Comparison of ENCODE assay signal across 8 mouse cellular contexts in genomic region chr5:143909417-143910400, GRCm38 (mm10). TPM values are rescaled to one million over a fixed set of nuclear protein-coding genes. Genes with fewer than 3 reads are reported as not detected.
DNase-seq lines count a peak whose midpoint lies in the region; ATAC-seq lines count a peak whose summit lies in the region.

Gene Aimp2, minus strand, starts transcription at chr5:143909847.
Gene Pms2, plus strand, starts transcription at chr5:143909964.

- peak; percentile 97 for DNase-seq in MEL-GATA-1-ER (ENCODE audit: extremely low read depth, low read depth)
- DNase-seq in cerebellum, adult 8-10 months, result peak; percentile 95
- peak; percentile 98 for DNase-seq in forelimb bud, embryonic 11.5 days (ENCODE audit: low read depth, low spot score)
- DNase-seq in layer of hippocampus, adult 9-10 months (ENCODE audit: low spot score), result peak; percentile 98
- DNase-seq in ovary, postnatal 10 days (ENCODE audit: low spot score), result peak; percentile 86
- peak; percentile 89 to 91 for DNase-seq in thymus, postnatal 10 days (ENCODE audit: low spot score in 2 of 2)

- H3K4me1 ChIP-seq in lung, embryonic 16.5 days (replicated peaks; ENCODE audit: control insufficient read depth, insufficient read depth, low read length), result peaks cover 20% of the 10 kb centered on the region

- no peaks in the 10 kb centered on the region for H3K27me3 ChIP-seq in lung, embryonic 16.5 days (ENCODE audit: control insufficient read depth, insufficient read depth, low read depth, low read length)

- WGBS in lung, embryonic 16.5 days, result under 1% methylated on average over 70 of the region's 70 CpGs

- peak within 1 kb of the TSS; percentile 76 for H3K9ac ChIP-seq in lung, embryonic 16.5 days (ENCODE audit: low read length)

- H3K9me3 ChIP-seq in lung, embryonic 16.5 days (ENCODE audit: control insufficient read depth, low read length), result no peaks in the 10 kb centered on the region

- H3K27ac ChIP-seq in lung, embryonic 16.5 days (ENCODE audit: low read length), result peak within 1 kb of the TSS; percentile 93

- H3K36me3 ChIP-seq in lung, embryonic 16.5 days (ENCODE audit: control insufficient read depth, insufficient read depth, low read length), result peaks cover 7% of the 10 kb centered on the region; the same call in 1 of the 2 replicates

- ATAC-seq in hematopoietic stem cell, adult 5-6 weeks (replicated peaks in 1 of 2; ENCODE audit: insufficient read depth in 1 of 2, low FRiP score in 2 of 2, low TSS enrichment in 1 of 2, low read depth in 1 of 2, poor library complexity in 2 of 2, severe bottlenecking in 2 of 2), result peak; percentile 97 to 100
- ATAC-seq in lung, embryonic 16.5 days (ENCODE audit: low read depth), result peak; percentile 100

- peak within 1 kb of the TSS; percentile 82 for H3K4me2 ChIP-seq in lung, embryonic 16.5 days (ENCODE audit: low read depth, low read length)

- peak within 1 kb of the TSS; percentile 68 for H3K4me3 ChIP-seq in lung, embryonic 16.5 days (ENCODE audit: low read length)

RNA-seq across cellular contexts. Expression of gene Aimp2, which starts in this region (rescaled TPM):
- total RNA-seq in hematopoietic stem cell, adult 5-6 weeks (2017), result 67.1 and 100 TPM in 2 replicates
- 79.8 and 81.7 TPM in 2 replicates for polyA plus RNA-seq in lung, embryonic 16.5 days (2015; fragmentation: Nextera tagmentation; extraction: Ambion mirVana)

RNA-seq across cellular contexts. Expression of gene Pms2, which starts in this region (rescaled TPM):
- total RNA-seq in hematopoietic stem cell, adult 5-6 weeks (2017), result 42.2 and 48.9 TPM in 2 replicates
- polyA plus RNA-seq in lung, embryonic 16.5 days (2015; fragmentation: Nextera tagmentation; extraction: Ambion mirVana), result 22.4 and 25.9 TPM in 2 replicates

Comparison
In these comparisons a context has a peak if more than half of its experiments do, and no peak if none do; other contexts are left out.
1. Peak in every context shown above with its lines: DNase-seq, ATAC-seq, H3K4me3 ChIP-seq and H3K27ac ChIP-seq.